Mouse (Mus musculus) gastrocnemius, postnatal 14 days (tissue): ENCODE measurements around the gene Ldb3. TPM values are rescaled to one million over a fixed set of nuclear protein-coding genes. Genes with fewer than 3 reads are reported as not detected.

Experiments
- DNase-seq: peaks from one replicate; pipeline ENCODE4 v3.0.0; 2021; ENCODE audit warnings: mixed read lengths
- intact Hi-C: fragments of 180-260 bp; cut with DNase I; formaldehyde crosslinking; loops from one replicate; pipeline ENCODE4 v1.15.1; 2025; ENCODE audit warnings: low total_unique reads
- total RNA-seq, 2 experiments: library from RNA; stranded (reverse); gene quantifications; 2 replicates each; pipeline ENCODE4 v1.2.3; 2021

Ldb3 gene
- total RNA-seq, 2 experiments from 2014 or later, result 1,741 to 1,856 TPM

DNA sequence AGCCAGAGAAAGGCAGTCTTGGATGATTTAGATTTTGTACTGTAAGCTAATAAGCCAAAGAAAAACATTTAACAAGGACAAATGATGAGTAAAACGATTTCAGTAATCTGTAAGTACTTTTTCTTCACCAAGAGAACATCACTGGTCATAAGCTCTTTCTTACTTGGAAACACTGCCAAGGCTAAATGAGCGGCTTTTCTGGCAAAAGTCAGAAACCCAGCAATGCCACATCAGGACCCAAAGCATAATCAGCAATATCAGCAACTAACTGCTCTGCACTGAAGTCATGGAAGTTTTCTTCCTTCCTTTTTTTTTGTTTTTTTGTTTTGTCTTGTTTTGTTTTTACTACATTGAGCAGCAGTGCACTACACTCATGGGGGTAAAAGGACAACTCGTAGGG lies 91.1 kb downstream of the Ldb3 start:
- intact Hi-C loops, result no loop called here
- no peak for DNase-seq

DNA sequence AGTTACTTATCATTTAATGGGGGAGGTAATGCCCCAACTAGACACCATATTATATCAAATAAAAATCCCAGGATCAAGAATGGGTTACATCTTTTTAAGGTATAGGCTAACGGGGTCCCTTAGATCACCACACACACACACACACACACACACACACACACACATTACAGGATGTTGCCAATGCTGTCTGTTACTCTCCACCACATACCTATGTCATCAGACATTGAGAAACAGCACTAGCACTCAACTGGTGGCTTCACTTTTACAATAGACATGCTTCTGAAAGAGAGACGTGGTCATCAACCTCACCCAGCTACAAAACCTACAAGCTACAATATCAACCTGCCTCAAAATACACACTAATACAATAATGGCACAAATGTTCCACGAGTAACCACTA lies 94.8 kb downstream of the Ldb3 start:
- intact Hi-C loops, result no loop called here

DNA sequence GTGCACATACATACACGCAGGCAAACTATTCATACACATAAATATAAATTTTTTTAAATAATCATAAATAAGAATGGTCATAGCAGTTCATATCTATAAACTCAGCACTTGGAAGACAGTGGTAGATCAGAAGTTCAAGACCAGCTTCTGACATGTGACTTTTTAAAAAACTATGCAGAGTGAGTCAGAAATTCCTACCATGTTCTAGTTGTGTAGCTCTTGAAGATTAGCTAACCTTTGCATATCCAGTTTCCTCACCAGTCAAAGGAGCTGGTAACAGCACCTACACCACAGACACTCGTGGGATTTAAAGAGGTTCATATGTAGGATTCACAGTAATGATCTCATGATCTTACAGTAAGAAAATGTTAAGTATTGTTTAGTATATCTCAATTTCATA lies 95.8 kb downstream of the Ldb3 start:
- DNase-seq, result no peak
- intact Hi-C loops, result no loop called here

More for the DNA sequence above, 94.8 kb downstream of the Ldb3 start:
- DNase-seq, result no peak

DNA sequence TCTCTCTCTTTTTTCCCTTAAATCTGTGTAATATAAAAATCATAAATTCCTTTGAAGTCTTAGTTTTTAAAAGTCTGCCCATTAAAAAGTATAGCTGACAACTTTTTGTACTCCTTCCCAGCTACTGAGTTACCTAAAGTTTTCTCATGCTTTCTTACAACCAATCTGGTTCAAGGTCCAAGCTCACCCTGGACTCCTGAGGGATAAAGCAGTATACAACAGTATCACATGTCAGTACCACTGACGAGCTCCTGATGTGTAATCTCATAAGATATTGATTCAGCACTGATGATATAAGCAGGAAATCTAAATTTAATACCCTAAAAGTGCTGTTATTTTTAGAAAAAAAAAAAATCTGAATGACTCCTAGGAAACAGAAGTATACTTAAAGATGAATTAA lies 97.5 kb downstream of the Ldb3 start:
- DNase-seq, result no peak
- intact Hi-C loops, result no loop called here

DNA sequence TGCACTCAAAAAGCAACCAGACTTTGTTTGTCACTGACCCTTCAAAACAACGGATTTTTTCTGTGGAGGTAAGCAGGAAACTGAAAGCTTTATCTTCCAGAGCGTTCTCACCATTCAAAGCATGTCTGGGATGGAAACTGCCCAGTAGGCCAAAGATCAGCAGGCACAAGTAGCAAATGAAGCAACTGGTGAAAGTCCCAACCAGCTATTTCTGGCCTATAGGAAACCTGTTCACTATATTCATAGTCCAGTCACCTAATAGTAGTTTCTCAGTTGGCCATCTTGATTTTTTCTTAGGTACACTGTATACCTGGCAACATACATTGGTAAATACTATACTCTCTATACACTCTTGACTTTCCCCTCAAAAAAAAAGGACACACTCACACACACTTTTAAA lies 98.6 kb downstream of the Ldb3 start:
- DNase-seq, result no peak
- intact Hi-C loops, result no loop called here

DNA sequence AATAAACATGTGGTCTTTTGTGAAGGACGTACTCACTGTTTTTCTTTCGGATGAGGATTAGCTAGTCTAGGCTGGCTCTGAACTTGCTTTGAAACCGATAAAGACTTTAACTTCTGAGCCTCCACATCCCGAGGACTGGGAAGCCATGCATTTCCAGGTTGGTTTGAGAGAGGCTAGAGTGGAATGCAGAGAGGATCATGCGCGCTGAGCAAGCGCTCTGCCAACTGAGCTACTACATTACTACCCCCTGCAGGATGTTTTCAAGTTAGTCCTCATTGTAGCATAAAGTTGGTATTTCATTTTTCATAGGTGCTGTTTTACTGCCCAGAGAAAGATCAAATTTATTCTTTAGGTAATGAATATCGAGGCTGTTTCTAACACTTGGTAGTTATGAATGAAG lies 102.3 kb downstream of the Ldb3 start:
- intact Hi-C loops, result no loop called here

DNA sequence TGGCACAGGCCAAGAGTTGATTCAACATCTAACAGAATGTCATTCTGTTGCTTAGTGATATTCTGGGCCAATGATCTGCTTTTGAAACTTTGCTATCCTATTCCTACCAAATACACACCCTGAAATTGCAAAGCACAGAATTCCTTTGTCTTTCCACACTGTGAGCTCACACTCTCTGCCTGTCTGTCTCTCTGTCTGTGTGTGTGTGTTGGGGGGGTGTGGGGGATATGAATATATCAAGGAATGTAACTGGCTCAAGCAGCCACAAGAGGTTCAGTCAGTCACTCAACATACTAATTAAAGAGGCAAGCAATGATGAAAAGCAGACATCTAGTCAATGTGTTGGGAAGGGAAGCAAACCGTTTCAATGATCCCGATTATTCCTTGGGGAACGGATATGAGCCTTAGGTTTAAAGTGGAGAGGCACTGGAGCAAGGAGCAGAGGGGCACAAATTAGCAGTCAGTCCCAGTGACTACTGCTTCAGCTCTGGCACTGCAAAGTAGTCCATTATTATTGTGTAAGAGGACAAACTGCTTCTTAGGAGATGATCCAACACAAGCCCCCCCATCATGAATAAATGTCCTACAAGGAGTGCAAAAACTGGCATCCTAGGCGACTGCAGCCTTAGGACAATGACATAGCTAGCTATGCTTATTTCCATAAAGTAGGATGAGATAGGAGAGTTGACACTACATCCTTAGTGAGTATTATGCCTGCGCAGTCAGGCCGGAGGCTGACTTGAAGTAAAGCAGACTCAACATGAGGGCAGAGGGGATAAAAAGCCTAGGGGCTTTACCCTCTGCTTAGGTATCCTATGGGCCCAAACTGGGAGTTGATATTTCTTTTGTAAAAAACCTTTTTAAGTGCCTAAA lies 104.8 kb downstream of the Ldb3 start:
- DNase-seq, result no peak
- intact Hi-C loops, result no loop called here

More for the DNA sequence above, 102.3 kb downstream of the Ldb3 start:
- DNase-seq, result no peak

Other genes with a start within 250 kb of the Ldb3 start
- under 1 TPM in 1 of 2 experiments, not detected in 1; 0.66 TPM for gene Fam25c, start 233.2 kb downstream of the Ldb3 start, total RNA-seq
- 1 to 10 TPM; 3.0 to 9.9 TPM for gene Sncg, start 213.9 kb downstream of the Ldb3 start, total RNA-seq
- 10 to 100 TPM; 16.6 to 20.1 TPM for gene Mmrn2, start 213.2 kb downstream of the Ldb3 start, total RNA-seq
- gene Bmpr1a, start 85.3 kb downstream of the Ldb3 start, total RNA-seq, result 10 to 100 TPM; 65.3 to 69.9 TPM
- not detected for gene 9230112D13Rik, start 65.9 kb downstream of the Ldb3 start, total RNA-seq
- not detected for gene Opn4, start 11.5 kb upstream of the Ldb3 start, total RNA-seq
- 10 to 100 TPM; 38.4 to 40.8 TPM for gene Wapl, start 85.2 kb upstream of the Ldb3 start, total RNA-seq
- under 1 TPM; 0.04 to 0.24 TPM for gene Grid1, start 231.4 kb upstream of the Ldb3 start, total RNA-seq